Comparison of ENCODE assay signal across 8 mouse cellular contexts in genomic region chr16:35982902-35983516, GRCm38 (mm10). TPM values are rescaled to one million over a fixed set of nuclear protein-coding genes. Genes with fewer than 3 reads are reported as not detected.
DNase-seq lines count a peak whose midpoint lies in the region; ATAC-seq and TF ChIP-seq lines count a peak whose summit lies in the region.

No protein-coding gene starts in this region.

- peaks cover 6% of the 10 kb centered on the region for H3K36me3 ChIP-seq in G1E (replicated peaks)
- no peaks in the 10 kb centered on the region for H3K36me3 ChIP-seq in forebrain, postnatal 0 days (ENCODE audit: insufficient read depth)
- no peaks in the 10 kb centered on the region for H3K36me3 ChIP-seq in lung, embryonic 15.5 days

- ATAC-seq in G1E (ENCODE audit: extremely low read depth, insufficient number of reproducible peaks, low FRiP score, poor library complexity, severe bottlenecking): peak; percentile 61
- peak; percentile 96 for ATAC-seq in forebrain, postnatal 0 days
- peak; percentile 94 for ATAC-seq in lung, embryonic 15.5 days (ENCODE audit: borderline replicate concordance, extremely low read depth, low FRiP score, low TSS enrichment)

- DNase-seq in G1E (ENCODE audit: low spot score): peak; percentile 92
- DNase-seq in cerebellum, adult 18-20 months: peak; percentile 92 to 98
- peak; percentile 97 for DNase-seq in forebrain, postnatal 0 days
- peak; percentile 93 for DNase-seq in heart, postnatal 4 days
- DNase-seq in layer of hippocampus, adult 8-10 months (ENCODE audit: low spot score in 2 of 2): peak; percentile 75 to 90
- DNase-seq in ovary, adult 18-20 months (ENCODE audit: low spot score): peak; percentile 87
- DNase-seq in thymus, postnatal 0 days (ENCODE audit: low spot score): peak; percentile 94

- peak overlapping the region; percentile 82 for H3K9ac ChIP-seq in forebrain, postnatal 0 days
- H3K9ac ChIP-seq in lung, embryonic 15.5 days: peak overlapping the region; percentile 91

- peaks cover 34% of the 10 kb centered on the region for H3K4me1 ChIP-seq in G1E (ENCODE audit: insufficient read depth, low read depth, low read length)
- H3K4me1 ChIP-seq in forebrain, postnatal 0 days (ENCODE audit: insufficient read depth): 0 out of 2 replicates have a peak, but pooled peaks cover 3% of the 10 kb centered on the region
- peaks cover 6% of the 10 kb centered on the region; the same call in 1 of the 2 replicates for H3K4me1 ChIP-seq in lung, embryonic 15.5 days

- peak overlapping the region; percentile 64 for H3K4me2 ChIP-seq in forebrain, postnatal 0 days (ENCODE audit: low read depth)
- peak overlapping the region; percentile 70 for H3K4me2 ChIP-seq in lung, embryonic 15.5 days

- H3K9me3 ChIP-seq in G1E (replicated peaks): no peaks in the 10 kb centered on the region; the same call in 1 of the 2 replicates
- H3K9me3 ChIP-seq in forebrain, postnatal 0 days (ENCODE audit: low read length): no peaks in the 10 kb centered on the region
- peaks cover 3% of the 10 kb centered on the region; the same call in 1 of the 2 replicates for H3K9me3 ChIP-seq in lung, embryonic 15.5 days

- no peak for TF ChIP-seq CTCF in G1E (IDR thresholded peaks at IDR 0.05; ENCODE audit: low read depth, low read length)
- no peak for TF ChIP-seq CTCF in forebrain, postnatal 0 days (IDR thresholded peaks at IDR 0.05; ENCODE audit: low read depth)

- H3K4me3 ChIP-seq in G1E (ENCODE audit: low read depth, low read length): peak overlapping the region; percentile 83
- peak overlapping the region; percentile 92 for H3K4me3 ChIP-seq in forebrain, postnatal 0 days (ENCODE audit: low read depth, low read length)
- H3K4me3 ChIP-seq in lung, embryonic 15.5 days: peak overlapping the region; percentile 93

- peaks cover 4% of the 10 kb centered on the region for H3K27me3 ChIP-seq in G1E (ENCODE audit: insufficient read depth, low read length)
- H3K27me3 ChIP-seq in forebrain, postnatal 0 days (ENCODE audit: insufficient read depth, low read length): no peaks in the 10 kb centered on the region
- no peaks in the 10 kb centered on the region for H3K27me3 ChIP-seq in lung, embryonic 15.5 days

- WGBS in forebrain, postnatal 0 days: 2% methylated on average over 52 of the region's 54 CpGs
- under 1% methylated on average over 27 of the region's 54 CpGs for WGBS in lung, embryonic 15.5 days

- peak overlapping the region; percentile 99 for H3K27ac ChIP-seq in forebrain, postnatal 0 days (ENCODE audit: low read depth, low read length)
- H3K27ac ChIP-seq in lung, embryonic 15.5 days: peak overlapping the region; percentile 99

RNA-seq across cellular contexts. Expression of gene Kpna1, which starts 4.5 kb away (rescaled TPM):
- 70.1 and 85.2 TPM in 2 replicates for total RNA-seq in G1E (2014; fragmentation: Nextera tagmentation)
- total RNA-seq in G1E (2017): 49.2 and 53.7 TPM in 2 replicates
- polyA plus RNA-seq in G1E (2012): 51.4 and 54.1 TPM in 2 replicates
- 83.2 and 97.1 TPM in 2 replicates for total RNA-seq in forebrain, postnatal 0 days (2014; rRNA removed)
- 51.0 and 59.7 TPM in 2 replicates for polyA plus RNA-seq in forebrain, postnatal 0 days (2015; fragmentation: Nextera tagmentation; extraction: Ambion mirVana)
- 100 to 1,000 TPM; 105 to 108 TPM for total RNA-seq in heart, postnatal 4 days (2021)
- total RNA-seq in layer of hippocampus, adult 8-10 months (2022): 100 to 1,000 TPM; 110 to 152 (median 124) TPM
- polyA plus RNA-seq in lung, embryonic 15.5 days (2015; fragmentation: Nextera tagmentation; extraction: Ambion mirVana): 31.7 and 33.0 TPM in 2 replicates
- 34.2 and 35.9 TPM in 2 replicates for polyA plus RNA-seq in thymus, postnatal 0 days (2015; fragmentation: Nextera tagmentation; extraction: Ambion mirVana)

RNA-seq across cellular contexts. Expression of gene Dtx3l, which starts 44.1 kb away (rescaled TPM):
- total RNA-seq in G1E (2014; fragmentation: Nextera tagmentation) (15.2 and 15.4 TPM in 2 replicates), G1E (2017) (13.0 and 17.5 TPM in 2 replicates)
- 2.1 and 3.5 TPM in 2 replicates for polyA plus RNA-seq in G1E (2012)
- total RNA-seq in forebrain, postnatal 0 days (2014; rRNA removed): 1.2 and 2.3 TPM in 2 replicates
- polyA plus RNA-seq in forebrain, postnatal 0 days (2015; fragmentation: Nextera tagmentation; extraction: Ambion mirVana): 1.1 TPM in 2 replicates
- total RNA-seq in heart, postnatal 4 days (2021): 10 to 100 TPM in 1 of 2 experiments, 1 to 10 TPM in 1; 9.5 to 10.3 TPM
- total RNA-seq in layer of hippocampus, adult 8-10 months (2022): 1 to 10 TPM; 4.5 to 7.6 (median 6.3) TPM
- polyA plus RNA-seq in lung, embryonic 15.5 days (2015; fragmentation: Nextera tagmentation; extraction: Ambion mirVana): 5.0 and 5.8 TPM in 2 replicates
- 24.9 and 26.4 TPM in 2 replicates for polyA plus RNA-seq in thymus, postnatal 0 days (2015; fragmentation: Nextera tagmentation; extraction: Ambion mirVana)

RNA-seq across cellular contexts. Expression of gene Parp9, which starts 44.7 kb away (rescaled TPM):
- total RNA-seq in G1E (2014; fragmentation: Nextera tagmentation): 13.5 and 15.2 TPM in 2 replicates
- 32.8 and 36.4 TPM in 2 replicates for total RNA-seq in G1E (2017)
- 1.6 and 2.1 TPM in 2 replicates for polyA plus RNA-seq in G1E (2012)
- total RNA-seq in forebrain, postnatal 0 days (2014; rRNA removed): 3.3 and 5.1 TPM in 2 replicates
- 2.3 and 3.2 TPM in 2 replicates for polyA plus RNA-seq in forebrain, postnatal 0 days (2015; fragmentation: Nextera tagmentation; extraction: Ambion mirVana)
- total RNA-seq in heart, postnatal 4 days (2021): 10 to 100 TPM; 12.4 to 14.0 TPM
- 1 to 10 TPM; 2.8 to 9.4 (median 5.6) TPM for total RNA-seq in layer of hippocampus, adult 8-10 months (2022)
- polyA plus RNA-seq in lung, embryonic 15.5 days (2015; fragmentation: Nextera tagmentation; extraction: Ambion mirVana): 7.9 and 8.2 TPM in 2 replicates
- polyA plus RNA-seq in thymus, postnatal 0 days (2015; fragmentation: Nextera tagmentation; extraction: Ambion mirVana): 39.6 and 44.4 TPM in 2 replicates

RNA-seq across cellular contexts. Expression of gene Wdr5b, which starts 58.0 kb away (rescaled TPM):
- total RNA-seq in G1E (2014; fragmentation: Nextera tagmentation) (3.5 and 7.1 TPM in 2 replicates), G1E (2017) (6.9 and 8.1 TPM in 2 replicates)
- 0.19 and 0.50 TPM in 2 replicates for polyA plus RNA-seq in G1E (2012)
- total RNA-seq in forebrain, postnatal 0 days (2014; rRNA removed): 8.8 and 12.2 TPM in 2 replicates
- 5.0 and 6.8 TPM in 2 replicates for polyA plus RNA-seq in forebrain, postnatal 0 days (2015; fragmentation: Nextera tagmentation; extraction: Ambion mirVana)
- total RNA-seq in heart, postnatal 4 days (2021): 1 to 10 TPM; 5.9 to 6.1 TPM
- total RNA-seq in layer of hippocampus, adult 8-10 months (2022): 1 to 10 TPM; 4.4 to 6.3 (median 4.9) TPM
- 9.4 and 9.6 TPM in 2 replicates for polyA plus RNA-seq in lung, embryonic 15.5 days (2015; fragmentation: Nextera tagmentation; extraction: Ambion mirVana)
- 9.8 and 10.1 TPM in 2 replicates for polyA plus RNA-seq in thymus, postnatal 0 days (2015; fragmentation: Nextera tagmentation; extraction: Ambion mirVana)

Comparison
In these comparisons a context has a peak if more than half of its experiments do, and no peak if none do; other contexts are left out.
1. Peak in every context shown above with its lines: DNase-seq, ATAC-seq, H3K4me3 ChIP-seq and H3K27ac ChIP-seq.